Mouse (Mus musculus) bone marrow, adult 2 months (tissue): ENCODE results near the gene Glis1.

ENCODE experiments used
- CTCF ChIP-seq: fragments of 200-500 bp; IDR thresholded peaks from 2 replicates; pipeline ENCODE4 v1.5.1; 2011; ENCODE audit warnings: low read length, control low read depth; ENCODE audit not compliant: control insufficient read depth, insufficient read depth
- POLR2A ChIP-seq: fragments of 200-500 bp; IDR thresholded peaks from 2 replicates; pipeline ENCODE4 v1.6.1; 2011; ENCODE audit warnings: low read depth, mild to moderate bottlenecking, control low read depth, low read length, borderline replicate concordance; ENCODE audit not compliant: control insufficient read depth

GRCm38 (mm10) chr4:107438741-107439140 is 4.3 kb downstream of the Glis1 start:
- TF ChIP-seq POLR2A = no peak
- no peak for TF ChIP-seq CTCF
